Mouse (Mus musculus) forebrain, embryonic 15.5 days (tissue): Measurements from ENCODE around the gene Fgfr2. TPM values are rescaled to one million over a fixed set of nuclear protein-coding genes. Genes with fewer than 3 reads are reported as not detected.
A peak's percentile ranks its signal among the peaks of the same experiment; 100 is the strongest.

Source experiments
- ATAC-seq: fragments of 200-750 bp; cut with Nextera tagmentation; replicated peaks from 2 replicates; pipeline ENCODE4 v1.8.0; 2017; ENCODE audit warnings: mild to moderate bottlenecking, moderate TSS enrichment, moderate library complexity
- H3K27ac ChIP-seq: fragments of 300-500 bp; sonication (generic); replicated peaks from 2 replicates; pipeline ENCODE4 v1.5.1; 2015; ENCODE audit warnings: mild to moderate bottlenecking, inconsistent platforms
- H3K27me3 ChIP-seq: fragments of 300-500 bp; sonication (generic); 2 replicates; pipeline ENCODE4 v1.6.1; 2015; ENCODE audit warnings: inconsistent platforms
- H3K36me3 ChIP-seq: fragments of 300-500 bp; sonication (generic); 2 replicates; pipeline ENCODE4 v1.6.1; 2015; ENCODE audit warnings: mild to moderate bottlenecking, inconsistent platforms
- H3K4me1 ChIP-seq: fragments of 300-500 bp; sonication (generic); 2 replicates; pipeline ENCODE4 v1.6.1; 2015; ENCODE audit warnings: inconsistent platforms
- H3K4me2 ChIP-seq: fragments of 300-500 bp; sonication (generic); replicated peaks from 2 replicates; pipeline ENCODE4 v1.6.1; 2015; ENCODE audit warnings: mild to moderate bottlenecking, inconsistent platforms
- H3K4me3 ChIP-seq: fragments of 300-500 bp; sonication (generic); 2 replicates; pipeline ENCODE4 v1.5.1; 2015; ENCODE audit warnings: mild to moderate bottlenecking, inconsistent platforms
- H3K9ac ChIP-seq: fragments of 300-500 bp; sonication (generic); replicated peaks from 2 replicates; pipeline ENCODE4 v1.6.1; 2015; ENCODE audit warnings: mild to moderate bottlenecking, inconsistent platforms
- H3K9me3 ChIP-seq: fragments of 300-500 bp; sonication (generic); 2 replicates; pipeline ENCODE4 v1.6.1; 2016; ENCODE audit warnings: inconsistent platforms
- WGBS: fragments of 180-500 bp; shearing (Covaris S2); methylation state at CpG from one replicate; pipeline ENCODE4 v1.1.7; 2015; ENCODE audit warnings: mixed read lengths; 5-methylcytosine and 5-hydroxymethylcytosine counted together
- polyA plus RNA-seq: library from polyadenylated mRNA; unstranded; fragments of >200 nt; fragmentation: Nextera tagmentation; extraction: Ambion mirVana; gene quantifications from 2 replicates; pipeline ENCODE4 v1.2.1, GENCODE M21; 2015

Gene Fgfr2
- polyA plus RNA-seq, 1 experiment from 2014 or later = 48.1 TPM

GRCm38 (mm10) chr7:133073147-133073651 lies 50.0 kb downstream of the Fgfr2 start:
- ATAC-seq = peak; percentile 34; the same call in 1 of the 2 replicates
- 11% methylated on average over 9 of the region's 9 CpGs for WGBS
- Histone ChIP-seq H3K4me1 (peaks cover 85% of the 10 kb centered on the region), H3K4me3 (no peak overlapping the region), H3K4me2 (peak overlapping the region; percentile 8; the same call in 1 of the 2 replicates), H3K36me3 (no peaks in the 10 kb centered on the region), H3K27me3 (no peaks in the 10 kb centered on the region), H3K9ac (no peak overlapping the region), H3K9me3 (no peaks in the 10 kb centered on the region), H3K27ac (peak overlapping the region; percentile 85)

- Histone ChIP-seq H3K27ac (peak overlapping the region; percentile 85), H3K4me3 (no peak overlapping the region), H3K4me2 (peak overlapping the region; percentile 8; the same call in 1 of the 2 replicates), H3K27me3 (no peaks in the 10 kb centered on the region), H3K9me3 (no peaks in the 10 kb centered on the region), H3K9ac (no peak overlapping the region), H3K4me1 (peaks cover 92% of the 10 kb centered on the region), H3K36me3 (no peaks in the 10 kb centered on the region)
- ATAC-seq = no peak
- WGBS = 14% methylated on average over 4 of the region's 4 CpGs
Measured at GRCm38 (mm10) chr7:133072535-133072934, 50.6 kb downstream of the Fgfr2 start.

- Histone ChIP-seq H3K36me3 (no peaks in the 10 kb centered on the region), H3K27ac (peak overlapping the region; percentile 85), H3K4me1 (peaks cover 68% of the 10 kb centered on the region), H3K4me3 (no peak overlapping the region), H3K27me3 (no peaks in the 10 kb centered on the region), H3K9me3 (no peaks in the 10 kb centered on the region), H3K9ac (no peak overlapping the region), H3K4me2 (no peak overlapping the region)
- peak; percentile 69 for ATAC-seq
- whole genome bisulfite sequencing = 34% methylated on average over 7 of the region's 7 CpGs
Measured at GRCm38 (mm10) chr7:133067321-133067841, 55.8 kb downstream of the Fgfr2 start.

GRCm38 (mm10) chr7:133066776-133067175 lies 56.4 kb downstream of the Fgfr2 start:
- no peaks in the 10 kb centered on the region for H3K27me3 ChIP-seq
- H3K4me3 ChIP-seq = no peak overlapping the region
- H3K36me3 ChIP-seq = no peaks in the 10 kb centered on the region
- H3K27ac ChIP-seq = peak overlapping the region; percentile 85
- H3K4me1 ChIP-seq = peaks cover 62% of the 10 kb centered on the region
- H3K9me3 ChIP-seq = no peaks in the 10 kb centered on the region
- H3K4me2 ChIP-seq = no peak overlapping the region; the same call in 1 of the 2 replicates
- peak; percentile 58 for ATAC-seq
- no peak overlapping the region for H3K9ac ChIP-seq
- WGBS = 8% methylated on average over 6 of the region's 6 CpGs

GRCm38 (mm10) chr7:133062055-133062454 lies 61.1 kb downstream of the Fgfr2 start:
- Histone ChIP-seq H3K9ac (no peak overlapping the region), H3K4me3 (no peak overlapping the region), H3K4me2 (no peak overlapping the region), H3K27ac (no peak overlapping the region), H3K36me3 (no peaks in the 10 kb centered on the region), H3K9me3 (no peaks in the 10 kb centered on the region), H3K4me1 (peaks cover 34% of the 10 kb centered on the region), H3K27me3 (no peaks in the 10 kb centered on the region)
- WGBS = 93% methylated on average over 3 of the region's 3 CpGs
- no peak for ATAC-seq

GRCm38 (mm10) chr7:133060170-133060569 lies 63.0 kb downstream of the Fgfr2 start:
- no peak overlapping the region for H3K4me3 ChIP-seq
- peak overlapping the region; percentile 72 for H3K27ac ChIP-seq
- ATAC-seq = no peak
- H3K27me3 ChIP-seq = no peaks in the 10 kb centered on the region
- H3K9ac ChIP-seq = no peak overlapping the region
- no peaks in the 10 kb centered on the region for H3K36me3 ChIP-seq
- peaks cover 19% of the 10 kb centered on the region for H3K4me1 ChIP-seq
- H3K9me3 ChIP-seq = no peaks in the 10 kb centered on the region
- WGBS = 74% methylated on average over 6 of the region's 6 CpGs
- H3K4me2 ChIP-seq = no peak overlapping the region

- no peak for ATAC-seq
- H3K9me3 ChIP-seq = no peaks in the 10 kb centered on the region
- H3K36me3 ChIP-seq = no peaks in the 10 kb centered on the region
- H3K27me3 ChIP-seq = no peaks in the 10 kb centered on the region
- 45% methylated on average over 9 of the region's 9 CpGs for WGBS
- H3K27ac ChIP-seq = peak overlapping the region; percentile 72
- H3K4me2 ChIP-seq = no peak overlapping the region
- H3K4me1 ChIP-seq = peaks cover 19% of the 10 kb centered on the region
- no peak overlapping the region for H3K9ac ChIP-seq
- H3K4me3 ChIP-seq = no peak overlapping the region
Measured at GRCm38 (mm10) chr7:133059517-133060104, 63.5 kb downstream of the Fgfr2 start.

GRCm38 (mm10) chr7:133059150-133059509 lies 64.0 kb downstream of the Fgfr2 start:
- Histone ChIP-seq H3K36me3 (no peaks in the 10 kb centered on the region), H3K27me3 (no peaks in the 10 kb centered on the region), H3K4me3 (no peak overlapping the region), H3K9ac (no peak overlapping the region), H3K9me3 (no peaks in the 10 kb centered on the region), H3K4me2 (no peak overlapping the region), H3K27ac (peak overlapping the region; percentile 72), H3K4me1 (peaks cover 19% of the 10 kb centered on the region)
- 71% methylated on average over 6 of the region's 6 CpGs for WGBS
- ATAC-seq = no peak

GRCm38 (mm10) chr7:133058496-133059149 lies 64.5 kb downstream of the Fgfr2 start:
- Histone ChIP-seq H3K4me1 (peaks cover 19% of the 10 kb centered on the region), H3K4me2 (no peak overlapping the region), H3K9ac (no peak overlapping the region), H3K9me3 (no peaks in the 10 kb centered on the region), H3K4me3 (no peak overlapping the region), H3K27me3 (no peaks in the 10 kb centered on the region), H3K36me3 (no peaks in the 10 kb centered on the region), H3K27ac (no peak overlapping the region)
- no peak for ATAC-seq
- 95% methylated on average over 12 of the region's 12 CpGs for WGBS

- no peak for ATAC-seq
- 93% methylated on average over 8 of the region's 8 CpGs for WGBS
Measured at GRCm38 (mm10) chr7:133056924-133057323, 66.2 kb downstream of the Fgfr2 start.

GRCm38 (mm10) chr7:133054486-133054885 lies 68.7 kb downstream of the Fgfr2 start:
- Histone ChIP-seq H3K36me3 (no peaks in the 10 kb centered on the region), H3K9ac (no peak overlapping the region), H3K4me1 (peaks cover 5% of the 10 kb centered on the region), H3K4me3 (no peak overlapping the region), H3K9me3 (no peaks in the 10 kb centered on the region), H3K27ac (no peak overlapping the region), H3K27me3 (no peaks in the 10 kb centered on the region), H3K4me2 (no peak overlapping the region)
- WGBS = 94% methylated on average over 5 of the region's 5 CpGs
- ATAC-seq = no peak

More at GRCm38 (mm10) chr7:133056924-133057323, 66.2 kb downstream of the Fgfr2 start:
- H3K9ac ChIP-seq = no peak overlapping the region
- no peak overlapping the region for H3K27ac ChIP-seq
- no peaks in the 10 kb centered on the region for H3K9me3 ChIP-seq
- H3K4me3 ChIP-seq = no peak overlapping the region
- H3K4me1 ChIP-seq = peaks cover 19% of the 10 kb centered on the region
- no peaks in the 10 kb centered on the region for H3K27me3 ChIP-seq
- H3K36me3 ChIP-seq = no peaks in the 10 kb centered on the region
- no peak overlapping the region for H3K4me2 ChIP-seq

GRCm38 (mm10) chr7:133053757-133054156 lies 69.4 kb downstream of the Fgfr2 start:
- Histone ChIP-seq H3K27ac (no peak overlapping the region), H3K9me3 (no peaks in the 10 kb centered on the region), H3K4me3 (no peak overlapping the region), H3K9ac (no peak overlapping the region), H3K4me1 (no peaks in the 10 kb centered on the region), H3K36me3 (no peaks in the 10 kb centered on the region), H3K27me3 (no peaks in the 10 kb centered on the region), H3K4me2 (no peak overlapping the region)
- ATAC-seq = no peak
- WGBS = 66% methylated on average over 9 of the region's 9 CpGs
